Mouse (Mus musculus) R1 (cell line): ENCODE data around the gene Wnt6.

Experiments used
- DNase-seq: peaks from one replicate; pipeline ENCODE4 v3.0.0-alpha.2; 2018; ENCODE audit warnings: low read depth, low spot score

Gene Wnt6

GRCm38 (mm10) chr1:74775816-74776215, 4.1 kb downstream of the Wnt6 start:
- DNase-seq: peak; percentile 46

- DNase-seq: peak; percentile 92
Measured at GRCm38 (mm10) chr1:74778934-74779486, 7.3 kb downstream of the Wnt6 start.

- no peak for DNase-seq
Measured at GRCm38 (mm10) chr1:74782045-74782444, 10.4 kb downstream of the Wnt6 start.

DNA sequence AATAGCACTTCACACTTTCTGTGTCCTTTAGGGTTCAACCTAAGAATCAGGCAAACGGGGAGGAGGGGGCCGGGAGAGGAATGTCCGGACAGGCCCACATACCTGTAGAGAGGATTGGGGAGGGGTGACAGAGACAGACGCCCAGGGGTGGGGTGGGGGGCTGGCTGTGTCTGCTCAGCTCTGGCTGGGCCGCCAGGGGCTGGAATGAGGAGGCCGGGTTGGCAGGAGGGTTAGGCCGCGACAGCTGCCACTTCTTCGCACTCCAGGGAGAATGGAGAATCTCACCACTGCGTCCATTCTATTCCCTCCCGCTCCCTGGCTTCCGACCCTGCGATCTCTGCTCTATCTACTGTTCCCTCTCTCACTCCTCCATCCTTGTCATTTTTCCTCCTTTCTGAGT, 11.9 kb downstream of the Wnt6 start:
- DNase-seq: no peak

GRCm38 (mm10) chr1:74784041-74784759, 12.5 kb downstream of the Wnt6 start:
- peak; percentile 94 for DNase-seq

DNA sequence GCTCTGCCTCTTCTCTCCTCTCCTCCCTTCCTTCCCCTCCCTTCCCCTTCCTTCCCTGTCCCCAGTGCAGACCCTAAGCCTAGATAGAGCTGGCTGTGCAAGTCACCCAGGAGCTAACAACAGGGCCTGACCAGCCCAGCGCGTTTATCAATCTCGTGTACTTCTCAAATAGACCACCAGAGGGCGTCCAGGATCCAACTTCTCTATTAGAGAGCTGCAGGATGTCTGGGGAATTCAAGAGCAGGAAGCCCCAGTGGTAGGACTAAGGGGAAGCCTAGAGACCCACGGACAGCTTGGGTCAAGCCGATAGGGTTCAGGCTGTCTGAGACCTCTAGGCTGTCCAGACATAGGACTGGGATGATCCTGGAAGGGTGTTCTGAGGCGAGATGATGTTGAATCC, 16.2 kb downstream of the Wnt6 start:
- peak; percentile 90 for DNase-seq

DNA sequence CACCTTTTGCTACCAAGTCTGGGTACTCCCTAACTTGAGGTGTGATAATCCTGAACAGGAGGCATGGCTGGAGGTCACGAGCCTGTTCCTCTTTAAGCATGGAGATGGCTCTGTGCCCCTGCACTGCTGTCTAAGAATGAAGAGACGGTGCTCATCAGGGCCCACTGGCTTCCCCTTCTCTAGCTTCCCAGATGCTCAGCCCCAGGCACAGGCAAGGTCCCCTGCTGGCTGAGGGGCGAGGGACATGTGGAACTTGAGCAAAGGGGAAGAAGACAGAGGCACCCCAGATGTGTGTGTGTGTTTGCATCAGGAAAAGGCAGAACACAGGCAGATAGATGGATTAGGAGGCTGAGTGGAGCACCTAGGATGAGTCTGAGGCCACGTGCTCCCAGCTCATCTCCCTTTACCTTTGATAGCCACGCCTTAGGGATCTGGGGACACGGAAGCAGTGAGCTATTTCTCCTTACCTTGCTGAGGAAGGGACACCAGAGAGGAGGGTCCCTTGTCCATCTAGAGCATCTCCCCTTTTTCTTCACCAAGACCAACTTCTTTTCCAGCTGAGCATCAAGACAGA, 17.0 kb downstream of the Wnt6 start:
- no peak for DNase-seq

DNA sequence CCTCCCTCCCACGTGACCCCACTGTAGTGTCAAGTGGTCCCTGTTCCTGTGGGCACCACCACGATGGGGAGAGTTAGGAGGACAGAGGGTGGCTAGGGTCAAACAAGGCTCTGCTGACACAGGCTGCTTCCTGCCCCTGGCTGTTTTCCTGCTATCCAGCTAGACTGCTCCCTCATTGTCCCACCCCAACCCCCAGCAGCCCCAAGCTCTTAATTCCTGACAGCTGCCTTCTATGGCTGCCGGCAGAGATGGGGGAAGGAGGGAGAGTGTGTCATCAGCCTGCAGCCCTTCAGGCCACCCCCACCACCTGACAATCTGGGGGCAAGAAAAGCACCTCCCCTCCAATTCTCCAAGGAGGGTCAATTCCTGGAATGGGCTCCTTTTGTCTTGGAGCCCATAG, 18.4 kb downstream of the Wnt6 start:
- no peak for DNase-seq

- DNase-seq: no peak
Measured at GRCm38 (mm10) chr1:74791249-74791648, 19.6 kb downstream of the Wnt6 start, which contains the start of gene Wnt10a. TSS of gene Wnt10a (plus strand) at chr1:74791516.

DNA sequence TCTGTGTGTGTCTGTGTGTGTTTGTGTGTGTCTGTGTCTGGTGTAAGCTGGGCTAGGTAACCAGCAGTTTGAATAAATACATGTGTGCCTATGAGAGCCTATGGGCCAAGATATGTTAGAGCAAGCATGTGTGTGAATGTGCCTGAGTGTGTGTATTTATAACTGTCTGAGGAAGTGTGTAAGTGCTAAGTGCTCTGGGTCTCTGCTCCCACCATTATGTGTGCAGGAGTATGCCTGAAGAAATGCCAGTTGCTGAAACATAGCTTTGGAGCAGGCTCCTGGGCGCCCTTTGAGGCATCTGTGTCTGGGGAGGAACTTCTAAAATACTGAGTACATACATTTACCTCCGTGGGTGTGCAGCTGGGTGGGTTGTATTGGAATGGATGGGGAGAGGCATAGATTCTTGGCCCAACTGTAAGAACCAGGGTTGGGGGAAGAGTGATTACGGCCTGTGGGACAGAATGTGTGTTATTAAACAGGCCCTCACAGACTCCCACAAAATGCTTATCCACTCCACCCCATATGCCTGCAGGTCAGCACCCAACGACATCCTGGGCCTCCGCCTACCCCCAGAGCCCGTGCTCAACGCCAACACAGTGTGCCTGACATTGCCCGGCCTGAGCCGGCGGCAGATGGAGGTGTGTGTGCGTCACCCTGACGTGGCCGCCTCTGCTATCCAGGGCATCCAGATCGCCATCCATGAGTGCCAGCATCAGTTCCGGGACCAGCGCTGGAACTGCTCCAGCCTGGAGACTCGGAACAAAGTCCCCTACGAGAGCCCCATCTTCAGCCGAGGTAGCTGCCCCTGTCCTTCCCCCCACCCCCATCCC, 21.4 kb downstream of the Wnt6 start:
- no peak for DNase-seq

DNA sequence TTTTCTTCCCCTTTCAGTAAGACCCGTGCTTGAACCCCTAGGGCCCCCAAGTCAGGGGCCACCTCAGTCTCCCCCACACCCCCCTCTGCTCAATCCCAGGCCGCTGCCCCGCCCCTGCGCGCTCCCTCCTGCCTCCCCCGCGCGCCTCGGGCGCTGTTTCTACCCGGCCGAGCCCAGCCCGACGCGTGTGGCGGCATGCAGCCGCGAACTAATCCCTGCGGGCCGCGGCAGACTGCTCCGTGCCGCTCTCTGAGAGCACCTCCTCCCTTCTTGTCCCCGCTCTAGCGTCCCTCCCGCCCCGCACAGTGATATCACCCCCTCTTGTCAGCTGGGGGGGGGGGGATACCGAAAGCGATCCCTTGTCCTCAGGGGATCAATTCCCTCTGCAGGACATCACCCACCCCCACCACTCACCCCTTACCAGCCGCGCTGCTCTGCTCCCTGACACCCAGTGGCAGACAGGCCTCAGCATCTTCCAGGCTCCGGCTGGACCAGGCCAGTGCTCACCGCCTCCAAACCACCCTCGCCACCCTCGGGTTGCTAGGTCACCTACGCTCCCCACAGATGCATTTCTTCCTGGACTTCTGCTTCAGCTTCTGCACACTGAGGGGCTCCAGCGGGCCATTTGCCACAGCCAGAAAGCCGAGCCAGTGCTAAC, 22.9 kb downstream of the Wnt6 start:
- peak; percentile 44 for DNase-seq

DNA sequence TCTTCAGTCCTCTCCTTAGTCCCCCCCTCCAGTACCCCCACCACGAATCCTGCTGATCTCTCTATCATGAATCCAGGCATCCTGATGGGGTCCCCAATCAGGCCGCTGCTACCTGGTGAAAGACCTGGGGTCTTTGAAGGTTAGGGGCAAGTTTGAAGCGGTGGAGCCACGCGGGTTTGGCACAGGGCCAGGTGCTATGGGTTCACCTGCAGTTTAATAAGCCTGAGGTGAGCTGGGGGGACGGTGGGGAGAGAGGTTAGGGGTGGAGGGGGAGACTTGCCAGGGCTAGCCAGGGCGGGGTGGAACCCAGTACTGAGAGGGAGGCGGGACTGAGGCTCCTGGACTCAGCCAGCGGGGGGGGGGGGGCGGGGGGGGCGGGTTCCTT, 23.4 kb downstream of the Wnt6 start:
- DNase-seq: peak; percentile 25

GRCm38 (mm10) chr1:74797459-74797858, 25.8 kb downstream of the Wnt6 start:
- no peak for DNase-seq

DNA sequence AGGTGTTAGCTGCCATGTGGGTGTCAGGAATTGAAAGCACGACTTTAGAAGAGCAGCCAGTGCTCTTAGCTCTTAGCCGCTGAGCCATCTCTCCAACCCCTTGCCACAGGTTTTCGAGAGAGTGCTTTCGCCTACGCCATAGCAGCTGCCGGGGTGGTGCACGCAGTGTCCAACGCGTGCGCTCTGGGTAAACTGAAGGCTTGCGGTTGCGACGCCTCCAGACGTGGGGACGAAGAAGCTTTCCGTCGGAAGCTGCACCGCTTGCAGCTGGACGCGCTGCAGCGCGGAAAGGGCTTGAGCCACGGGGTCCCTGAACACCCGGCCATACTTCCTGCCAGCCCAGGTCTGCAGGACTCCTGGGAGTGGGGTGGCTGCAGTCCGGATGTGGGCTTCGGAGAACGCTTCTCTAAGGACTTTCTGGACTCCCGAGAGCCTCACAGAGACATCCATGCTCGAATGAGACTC, 28.8 kb downstream of the Wnt6 start:
- DNase-seq: peak; percentile 37

- no peak for DNase-seq
Measured at GRCm38 (mm10) chr1:74801631-74802140, 30.0 kb downstream of the Wnt6 start.

GRCm38 (mm10) chr1:74802795-74803656, 31.3 kb downstream of the Wnt6 start:
- peak; percentile 90 for DNase-seq

DNA sequence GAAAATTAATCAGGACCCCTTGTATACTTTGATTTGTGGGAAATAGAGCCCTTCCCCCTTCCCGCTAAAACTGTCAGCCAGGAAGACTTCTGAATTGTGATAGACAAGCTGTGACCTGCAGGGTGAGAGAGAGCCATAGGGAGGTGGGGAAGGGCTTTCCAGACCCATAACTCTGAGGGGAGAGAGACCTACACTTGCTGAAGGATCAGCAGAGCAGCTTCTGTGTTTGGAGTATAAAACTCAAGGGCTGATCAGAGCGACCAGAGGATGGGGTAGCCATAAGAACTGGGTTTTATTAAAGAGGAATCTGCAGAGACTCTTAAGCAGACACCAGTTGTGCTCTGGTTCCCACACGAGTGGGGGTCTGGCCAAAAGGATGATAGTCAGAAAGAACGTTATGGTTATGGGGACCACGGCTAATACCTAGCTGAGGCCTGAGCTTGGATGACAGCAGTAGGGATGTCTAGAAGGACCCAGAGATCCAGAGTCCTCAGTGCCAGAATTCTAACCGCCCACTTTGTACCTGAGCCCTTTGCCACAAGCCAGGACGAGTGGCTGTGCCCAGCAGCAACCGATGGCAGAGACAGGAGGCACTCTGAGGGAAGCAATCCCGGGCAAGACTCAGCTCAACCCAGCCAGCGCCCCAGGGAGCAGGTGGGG, 32.6 kb downstream of the Wnt6 start:
- DNase-seq: no peak

- DNase-seq: peak; percentile 72
Measured at GRCm38 (mm10) chr1:74805340-74805835, 33.7 kb downstream of the Wnt6 start.

- DNase-seq: no peak
Measured at GRCm38 (mm10) chr1:74805843-74806242, 34.2 kb downstream of the Wnt6 start.
